ENCODE assay signal across 9 mouse cellular contexts in the genomic region with DNA sequence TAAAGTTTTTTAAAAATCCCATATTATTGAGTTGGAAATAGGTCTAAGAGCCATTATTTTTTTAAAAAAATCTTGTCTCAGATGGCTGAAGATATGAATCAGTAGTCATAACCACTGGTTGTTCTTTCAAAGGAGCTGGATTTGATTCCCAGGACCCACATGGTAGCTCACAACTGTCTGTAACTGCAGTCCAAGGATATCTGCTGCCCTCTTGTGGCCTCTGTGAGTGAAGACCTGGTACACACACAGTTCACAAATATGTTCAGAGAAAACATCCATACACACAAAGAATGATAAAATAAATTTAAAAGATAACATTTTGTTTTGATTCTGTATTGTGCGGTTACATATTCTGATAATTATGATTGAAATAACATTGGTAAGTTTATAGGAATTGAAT.
DNase-seq lines count a peak whose midpoint lies in the region; ATAC-seq and TF ChIP-seq lines count a peak whose summit lies in the region.
"Had no signal": no experiment of that assay in that cellular context is flagged by ENCODE, and none has a peak within 500 bp of the region (broad histone marks: within the 10 kb centered on the region; RNA-seq: fewer than 3 reads in every experiment).

No protein-coding gene starts in this region.

- H3K27ac ChIP-seq in lung, postnatal 0 days (ENCODE audit: low read length) = no peak overlapping the region
- H3K27ac ChIP-seq in cerebellum, adult 2 months (ENCODE audit: insufficient read depth, low read length) = no peak overlapping the region
- H3K27ac ChIP-seq: hindbrain, embryonic 15.5 days had no signal

- ATAC-seq in lung, postnatal 0 days = no peak

- H3K36me3 ChIP-seq in lung, postnatal 0 days (ENCODE audit: insufficient read depth, low read length) = no peaks in the 10 kb centered on the region
- H3K36me3 ChIP-seq: hindbrain, embryonic 15.5 days had no signal

- no peak overlapping the region for H3K4me2 ChIP-seq in lung, postnatal 0 days (replicated peaks; ENCODE audit: low read depth, low read length)
- H3K4me2 ChIP-seq: hindbrain, embryonic 15.5 days had no signal

- DNase-seq in gastrocnemius, postnatal 10 days = peak; percentile 7
- DNase-seq in gastrocnemius, adult 8-10 months (ENCODE audit: low spot score in 2 of 2) = no peak
- DNase-seq in lung, postnatal 0 days (ENCODE audit: low spot score) = no peak
- DNase-seq in lung, postnatal 25 days (ENCODE audit: low spot score) = no peak
- peak; percentile 63 for DNase-seq in R1 (ENCODE audit: low read depth, low spot score)
- DNase-seq in mesoderm, embryonic 11.5 days (ENCODE audit: low read depth, low spot score) = peak; percentile 11
- DNase-seq in yolk sac, embryonic 10.5 days (ENCODE audit: low spot score) = no peak
- no peak for DNase-seq in cerebellum, adult 2 months

- WGBS in lung, postnatal 0 days = 95% methylated on average over 1 of the region's 1 CpGs
- WGBS in cerebellum, adult 2 months = 95% methylated on average over 1 of the region's 1 CpGs

- TF ChIP-seq EP300 in lung, postnatal 0 days (IDR thresholded peaks at IDR 0.05) = no peak

- H3K9ac ChIP-seq in lung, postnatal 0 days (replicated peaks; ENCODE audit: low read depth) = no peak overlapping the region
- H3K9ac ChIP-seq: hindbrain, embryonic 15.5 days had no signal

- no peaks in the 10 kb centered on the region for H3K27me3 ChIP-seq in lung, postnatal 0 days (replicated peaks; ENCODE audit: insufficient read depth, low read length)
- no peaks in the 10 kb centered on the region for H3K27me3 ChIP-seq in cerebellum, adult 2 months (ENCODE audit: control insufficient read depth, insufficient read depth, low read length)
- H3K27me3 ChIP-seq: hindbrain, embryonic 15.5 days had no signal

- TF ChIP-seq POLR2A in cerebellum, adult 2 months (IDR thresholded peaks at IDR 0.05; ENCODE audit: borderline replicate concordance, insufficient read depth, low read length) = no peak

- H3K4me3 ChIP-seq in lung, postnatal 0 days (ENCODE audit: low read depth, low read length) = no peak overlapping the region
- H3K4me3 ChIP-seq in cerebellum, adult 2 months (replicated peaks; ENCODE audit: insufficient read depth, low read depth, low read length) = no peak overlapping the region
- H3K4me3 ChIP-seq: hindbrain, embryonic 15.5 days had no signal

- no peaks in the 10 kb centered on the region for H3K4me1 ChIP-seq in lung, postnatal 0 days (ENCODE audit: insufficient read depth, low read depth, low read length)
- H3K4me1 ChIP-seq in cerebellum, adult 2 months (ENCODE audit: control insufficient read depth, insufficient read depth, low read length) = 0 out of 2 replicates have a peak, but pooled peaks cover 2% of the 10 kb centered on the region
- H3K4me1 ChIP-seq: hindbrain, embryonic 15.5 days had no signal

- peak; percentile 49 for TF ChIP-seq CTCF in lung, postnatal 0 days (IDR thresholded peaks at IDR 0.05)
- TF ChIP-seq CTCF in cerebellum, adult 2 months (IDR thresholded peaks at IDR 0.05; ENCODE audit: borderline replicate concordance, insufficient read depth, low read depth, low read length) = no peak

- H3K9me3 ChIP-seq in lung, postnatal 0 days (ENCODE audit: low read length) = no peaks in the 10 kb centered on the region
- H3K9me3 ChIP-seq: hindbrain, embryonic 15.5 days had no signal

Comparison
In these comparisons a context has a peak if more than half of its experiments do, and no peak if none do; other contexts are left out.
1. DNase-seq: peak in gastrocnemius, postnatal 10 days (single experiment), R1 (single experiment) and mesoderm, embryonic 11.5 days (single experiment); none in gastrocnemius, adult 8-10 months (0 of 2), lung, postnatal 0 days (single experiment), lung, postnatal 25 days (single experiment), yolk sac, embryonic 10.5 days (single experiment) and cerebellum, adult 2 months (0 of 2).